Mouse (Mus musculus) small intestine, adult 2 months (tissue): ENCODE measurements around the gene Narfl. TPM values are rescaled to one million over a fixed set of nuclear protein-coding genes. Genes with fewer than 3 reads are reported as not detected.

Experiments
- H3K27ac ChIP-seq: fragments of 200-500 bp; 2 replicates; pipeline ENCODE4 v1.5.1; 2012; ENCODE audit warnings: low read depth, low read length, control low read depth, inconsistent platforms; ENCODE audit not compliant: insufficient read depth
- H3K27me3 ChIP-seq: fragments of 200-500 bp; 2 replicates; pipeline ENCODE4 v1.6.1; 2012; ENCODE audit warnings: mild to moderate bottlenecking, moderate library complexity, low read length, inconsistent platforms; ENCODE audit not compliant: control insufficient read depth, insufficient read depth
- H3K36me3 ChIP-seq: fragments of 200-500 bp; 2 replicates; pipeline ENCODE4 v1.6.1; 2012; ENCODE audit warnings: mild to moderate bottlenecking, low read length, control low read depth, inconsistent platforms; ENCODE audit not compliant: control insufficient read depth, insufficient read depth
- H3K4me1 ChIP-seq: fragments of 200-500 bp; 2 replicates; pipeline ENCODE4 v1.6.1; 2012; ENCODE audit warnings: low read length, inconsistent platforms, mixed read lengths; ENCODE audit not compliant: control insufficient read depth, insufficient read depth, insufficient read length
- H3K4me3 ChIP-seq: fragments of 200-500 bp; 2 replicates; pipeline ENCODE4 v1.5.1; 2012; ENCODE audit warnings: low read depth, mild to moderate bottlenecking, control low read depth, inconsistent platforms, low read length, moderate library complexity
- CTCF ChIP-seq: fragments of 200-500 bp; IDR thresholded peaks from 2 replicates; pipeline ENCODE4 v1.5.1; 2012; ENCODE audit warnings: low read depth, mild to moderate bottlenecking, control low read depth, inconsistent platforms, low read length, moderate library complexity, mixed read lengths; ENCODE audit not compliant: insufficient replicate concordance, insufficient read length; ENCODE audit errors: extremely low read depth
- POLR2A ChIP-seq: fragments of 200-500 bp; IDR thresholded peaks from 2 replicates; pipeline ENCODE4 v1.6.1; 2012; ENCODE audit warnings: low read depth, mild to moderate bottlenecking, control low read depth, inconsistent platforms, low read length, moderate library complexity
- WGBS: fragments of 180-500 bp; shearing (Covaris S2); methylation state at CpG from one replicate; pipeline ENCODE4 v1.1.7; 2018; 5-methylcytosine and 5-hydroxymethylcytosine counted together
- polyA plus RNA-seq: library from polyadenylated mRNA; depleted of rRNA; stranded (reverse); fragments of >200 nt; gene quantifications from 2 replicates; pipeline ENCODE4 v1.2.3, GENCODE M21; 2012

The Narfl gene
- polyA plus RNA-seq, 1 experiment = 19.3 TPM

DNA sequence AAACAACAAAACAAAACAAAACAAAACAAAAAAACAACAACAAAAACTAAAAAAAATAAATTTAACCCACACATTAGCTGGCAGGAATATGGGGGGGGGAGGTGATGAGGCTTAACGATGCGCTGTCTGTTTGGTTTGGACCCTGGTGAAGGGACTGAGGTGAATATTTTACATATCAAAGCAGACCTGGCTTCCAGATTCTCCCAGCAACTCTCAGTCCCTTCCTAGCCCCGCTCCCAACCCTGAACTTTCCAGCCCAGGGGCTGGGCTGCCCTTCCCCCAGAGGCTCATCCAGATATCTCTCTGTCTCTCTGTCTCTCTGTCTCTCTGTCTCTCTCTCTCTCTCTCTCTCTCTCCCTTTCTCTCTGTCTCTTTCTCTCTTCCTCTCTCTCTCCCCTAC is 11.0 kb upstream of the Narfl start:
- WGBS = 45% methylated on average over 3 of the region's 3 CpGs
- no peak for TF ChIP-seq POLR2A
- no peak for TF ChIP-seq CTCF
- no peaks in the 10 kb centered on the region for H3K4me1 ChIP-seq

DNA sequence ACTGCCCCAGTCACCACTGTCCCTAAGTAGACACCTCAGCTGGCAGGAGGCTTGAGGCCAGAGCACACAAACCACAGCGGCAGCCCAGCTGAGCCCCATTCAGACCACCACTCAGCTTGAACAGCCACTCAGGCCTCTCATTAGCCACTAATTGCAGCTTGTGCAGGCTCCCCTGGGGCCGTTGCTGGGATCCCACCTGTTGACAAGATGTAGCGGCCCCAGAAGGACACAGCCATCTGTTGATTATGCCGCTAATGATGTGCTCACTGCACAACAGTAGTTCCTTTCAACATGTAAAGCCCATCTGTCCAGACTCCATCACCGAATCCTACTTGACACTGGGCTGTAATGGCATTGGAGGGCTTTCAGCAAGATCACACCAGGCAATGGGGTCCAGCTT is 7.7 kb upstream of the Narfl start:
- TF ChIP-seq POLR2A = no peak
- TF ChIP-seq CTCF = no peak
- H3K4me1 ChIP-seq = no peaks in the 10 kb centered on the region
- WGBS = 68% methylated on average over 5 of the region's 5 CpGs
- H3K36me3 ChIP-seq = no peaks in the 10 kb centered on the region
- no peak overlapping the region for H3K27ac ChIP-seq
- H3K4me3 ChIP-seq = no peak overlapping the region
- no peaks in the 10 kb centered on the region for H3K27me3 ChIP-seq

More for the DNA sequence above, 11.0 kb upstream of the Narfl start:
- Histone ChIP-seq H3K27me3 (no peaks in the 10 kb centered on the region), H3K4me3 (no peak overlapping the region), H3K36me3 (no peaks in the 10 kb centered on the region), H3K27ac (no peak overlapping the region)

DNA sequence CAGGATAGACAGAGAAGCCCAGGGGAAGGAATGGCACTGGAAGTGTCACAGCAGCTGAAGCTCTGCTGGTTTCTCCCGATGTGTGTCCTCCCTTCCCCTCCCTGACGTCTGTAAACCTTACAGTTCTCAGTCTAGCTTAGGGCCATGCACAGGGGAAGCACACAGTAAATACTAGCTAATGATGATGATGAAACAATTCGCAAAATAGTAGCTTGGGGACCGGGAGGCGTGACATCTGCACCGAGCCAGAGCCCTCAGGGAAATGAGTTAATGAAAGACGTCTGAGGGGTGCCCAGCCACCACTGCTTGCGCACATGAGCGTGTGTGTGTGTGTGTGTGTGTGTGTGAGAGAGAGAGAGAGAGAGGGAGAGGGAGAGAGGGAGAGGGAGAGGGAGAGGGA is 4.2 kb upstream of the Narfl start:
- no peak overlapping the region for H3K4me3 ChIP-seq
- no peaks in the 10 kb centered on the region for H3K36me3 ChIP-seq
- H3K27me3 ChIP-seq = no peaks in the 10 kb centered on the region
- 53% methylated on average over 9 of the region's 9 CpGs for WGBS
- peaks cover 3% of the 10 kb centered on the region; the same call in 1 of the 2 replicates for H3K4me1 ChIP-seq
- no peak overlapping the region for H3K27ac ChIP-seq
- TF ChIP-seq CTCF (no peak), POLR2A (no peak)

DNA sequence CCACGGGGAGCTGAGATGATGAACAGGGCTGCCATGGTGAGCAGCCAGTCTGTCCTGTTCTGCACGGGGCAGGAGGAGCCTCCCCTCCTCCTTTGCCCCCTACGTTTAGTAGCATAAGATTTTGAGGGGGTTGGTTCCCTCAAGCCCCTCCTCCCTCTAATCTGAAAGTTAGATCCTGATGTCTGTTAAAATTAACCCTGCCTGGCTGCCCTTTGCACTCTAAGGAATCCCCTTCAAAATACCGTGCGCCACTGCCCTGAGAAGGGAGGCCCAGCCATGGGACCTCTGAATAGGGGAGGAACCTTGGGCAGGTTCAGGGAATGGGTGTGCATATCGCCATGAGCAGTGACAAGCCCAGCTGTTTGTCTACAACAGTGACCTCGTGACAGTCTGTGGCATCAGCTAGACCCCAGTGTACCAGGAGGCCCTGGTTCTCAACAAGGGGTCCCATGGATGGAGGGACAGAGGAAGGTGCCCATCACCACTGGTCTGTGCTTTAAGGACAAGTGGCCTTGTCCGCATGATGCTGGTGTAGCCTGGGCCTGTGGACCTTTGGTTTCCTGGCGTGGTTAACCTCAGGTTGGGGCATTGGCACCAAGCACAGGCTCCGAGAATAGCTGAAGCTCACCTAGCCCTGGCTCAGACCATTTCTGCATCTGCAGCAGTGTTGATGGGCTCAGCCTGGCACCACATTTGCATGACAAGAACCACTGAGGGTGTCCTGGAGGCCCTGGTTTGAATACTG is 1.9 kb downstream of the Narfl start:
- TF ChIP-seq POLR2A (no peak), CTCF (no peak)
- Histone ChIP-seq H3K27ac (no peak overlapping the region), H3K27me3 (no peaks in the 10 kb centered on the region), H3K4me1 (peaks cover 7% of the 10 kb centered on the region; the same call in 1 of the 2 replicates), H3K36me3 (peaks cover 28% of the 10 kb centered on the region), H3K4me3 (no peak overlapping the region)
- WGBS = 78% methylated on average over 10 of the region's 10 CpGs

DNA sequence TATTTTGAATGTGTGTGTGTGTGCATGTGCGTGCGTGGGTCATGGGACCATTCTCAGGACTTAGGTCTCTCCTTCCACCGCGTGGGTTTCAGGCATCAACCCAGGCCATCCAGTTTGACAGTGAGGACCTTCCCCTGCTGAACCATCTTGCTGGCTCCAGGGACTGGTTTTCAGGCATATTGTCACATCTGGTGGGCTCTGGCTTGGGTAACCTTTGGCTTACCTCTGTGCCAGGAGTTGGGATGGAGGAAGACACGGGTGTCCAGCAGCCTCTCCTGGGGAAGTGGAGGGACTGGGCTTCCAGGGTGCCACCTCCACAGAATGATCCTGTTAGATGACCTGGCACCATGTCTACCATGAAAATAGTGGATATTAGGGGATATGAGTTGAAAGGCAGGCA is 4.4 kb downstream of the Narfl start:
- Histone ChIP-seq H3K36me3 (peaks cover 46% of the 10 kb centered on the region), H3K27ac (no peak overlapping the region), H3K4me1 (peaks cover 7% of the 10 kb centered on the region; the same call in 1 of the 2 replicates), H3K27me3 (no peaks in the 10 kb centered on the region), H3K4me3 (no peak overlapping the region)
- 96% methylated on average over 5 of the region's 5 CpGs for WGBS
- TF ChIP-seq CTCF = no peak
- no peak for TF ChIP-seq POLR2A

DNA sequence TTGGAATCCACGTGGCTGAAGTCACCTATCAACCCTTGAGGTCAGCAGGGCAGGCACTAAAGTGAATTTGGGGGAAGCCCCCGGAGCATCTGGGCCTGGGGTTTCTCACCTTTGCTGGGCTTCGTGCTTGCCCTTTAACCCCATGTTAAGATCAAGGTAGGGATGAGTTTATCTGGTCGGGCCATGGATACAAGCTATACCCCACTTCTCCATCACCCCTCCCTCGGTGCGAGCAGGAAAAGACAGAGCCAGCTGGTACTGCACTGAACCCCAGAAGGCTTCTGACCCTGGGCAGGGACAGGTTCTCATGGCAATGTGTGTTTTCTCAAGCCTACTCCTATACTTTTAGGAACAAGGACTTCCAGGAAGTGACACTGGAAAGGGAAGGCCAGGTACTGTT is 7.8 kb downstream of the Narfl start:
- no peak for TF ChIP-seq CTCF
- no peak for TF ChIP-seq POLR2A
- no peak overlapping the region for H3K4me3 ChIP-seq
- 73% methylated on average over 6 of the region's 6 CpGs for WGBS
- peaks cover 46% of the 10 kb centered on the region for H3K36me3 ChIP-seq
- H3K4me1 ChIP-seq = peaks cover 3% of the 10 kb centered on the region; the same call in 1 of the 2 replicates
- H3K27ac ChIP-seq = no peak overlapping the region
- H3K27me3 ChIP-seq = no peaks in the 10 kb centered on the region

DNA sequence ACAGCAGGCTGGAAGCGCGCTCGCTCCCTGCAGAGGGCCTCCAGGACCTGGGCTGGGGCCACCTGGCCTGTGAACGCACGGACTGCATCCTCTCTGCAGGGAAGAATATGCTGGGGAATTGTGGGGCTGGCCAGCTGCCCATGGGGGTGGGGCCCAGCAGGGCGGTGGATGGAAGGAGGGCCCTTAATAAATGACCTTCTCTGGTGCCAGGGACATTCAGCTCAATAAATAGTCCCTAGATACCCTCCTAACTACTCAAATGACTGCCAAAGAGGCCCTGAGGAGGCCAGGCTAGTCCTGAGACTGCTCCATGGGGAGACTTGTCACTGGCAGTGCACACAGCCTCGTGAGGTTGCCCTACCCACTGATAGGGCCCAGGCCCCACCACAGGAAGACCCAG is 9.5 kb downstream of the Narfl start:
- Histone ChIP-seq H3K4me3 (no peak overlapping the region), H3K4me1 (peaks cover 3% of the 10 kb centered on the region; the same call in 1 of the 2 replicates), H3K27ac (no peak overlapping the region), H3K27me3 (no peaks in the 10 kb centered on the region), H3K36me3 (peaks cover 34% of the 10 kb centered on the region)
- TF ChIP-seq CTCF (no peak), POLR2A (no peak)
- WGBS = 56% methylated on average over 7 of the region's 7 CpGs
